Mouse (Mus musculus): ENCODE data around the gene Gm21970. TPM values are rescaled to one million over a fixed set of nuclear protein-coding genes. Genes with fewer than 3 reads are reported as not detected.

Gene Gm21970
- polyA plus RNA-seq, 1 experiment from 2014 or later = not detected

GRCm38 (mm10) chr16:91376701-91377100 is 14.8 kb upstream of the Gm21970 start:
- WGBS = 92% methylated on average over 10 of the region's 10 CpGs
- Histone ChIP-seq H3K9me3 (no peaks in the 10 kb centered on the region), H3K4me1 (peaks cover 16% of the 10 kb centered on the region), H3K27me3 (replicated peaks) (no peaks in the 10 kb centered on the region), H3K4me3 (no peak overlapping the region), H3K27ac (no peak overlapping the region), H3K9ac (no peak overlapping the region), H3K36me3 (peaks cover 1% of the 10 kb centered on the region; the same call in 1 of the 2 replicates), H3K4me2 (replicated peaks) (no peak overlapping the region)
- ATAC-seq (ENCODE audit: low FRiP score, low read depth) = no peak

- no peak for ATAC-seq (ENCODE audit: low FRiP score, low read depth)
- no peak overlapping the region for H3K9ac ChIP-seq
- H3K27ac ChIP-seq = no peak overlapping the region
- H3K27me3 ChIP-seq (replicated peaks) = no peaks in the 10 kb centered on the region
- H3K4me3 ChIP-seq = no peak overlapping the region
- H3K9me3 ChIP-seq = no peaks in the 10 kb centered on the region
- H3K4me1 ChIP-seq = peaks cover 11% of the 10 kb centered on the region
- 60% methylated on average over 17 of the region's 17 CpGs for WGBS
- H3K36me3 ChIP-seq = peaks cover 4% of the 10 kb centered on the region; the same call in 1 of the 2 replicates
- no peak overlapping the region for H3K4me2 ChIP-seq (replicated peaks)
Measured at GRCm38 (mm10) chr16:91378431-91378986, 13.0 kb upstream of the Gm21970 start.

GRCm38 (mm10) chr16:91378991-91379390 is 12.5 kb upstream of the Gm21970 start:
- Histone ChIP-seq H3K4me2 (replicated peaks) (no peak overlapping the region), H3K27ac (no peak overlapping the region)
- 24% methylated on average over 9 of the region's 9 CpGs for WGBS

GRCm38 (mm10) chr16:91379412-91379811 is 12.1 kb upstream of the Gm21970 start:
- H3K4me1 ChIP-seq = peaks cover 5% of the 10 kb centered on the region; the same call in 1 of the 2 replicates
- WGBS = 44% methylated on average over 3 of the region's 3 CpGs
- no peak overlapping the region for H3K9ac ChIP-seq
- H3K4me3 ChIP-seq = no peak overlapping the region
- peaks cover 8% of the 10 kb centered on the region; the same call in 1 of the 2 replicates for H3K36me3 ChIP-seq
- no peaks in the 10 kb centered on the region for H3K9me3 ChIP-seq
- ATAC-seq (ENCODE audit: low FRiP score, low read depth) = no peak
- no peak overlapping the region for H3K27ac ChIP-seq
- no peaks in the 10 kb centered on the region for H3K27me3 ChIP-seq (replicated peaks)
- no peak overlapping the region for H3K4me2 ChIP-seq (replicated peaks)

More at GRCm38 (mm10) chr16:91378991-91379390, 12.5 kb upstream of the Gm21970 start:
- H3K9me3 ChIP-seq = no peaks in the 10 kb centered on the region
- peaks cover 7% of the 10 kb centered on the region; the same call in 1 of the 2 replicates for H3K36me3 ChIP-seq
- peaks cover 6% of the 10 kb centered on the region; the same call in 1 of the 2 replicates for H3K4me1 ChIP-seq
- no peaks in the 10 kb centered on the region for H3K27me3 ChIP-seq (replicated peaks)
- ATAC-seq (ENCODE audit: low FRiP score, low read depth) = no peak
- H3K4me3 ChIP-seq = no peak overlapping the region
- H3K9ac ChIP-seq = no peak overlapping the region

GRCm38 (mm10) chr16:91380151-91380550 is 11.4 kb upstream of the Gm21970 start:
- Histone ChIP-seq H3K27me3 (replicated peaks) (no peaks in the 10 kb centered on the region), H3K4me2 (replicated peaks) (no peak overlapping the region), H3K9me3 (no peaks in the 10 kb centered on the region), H3K27ac (no peak overlapping the region), H3K4me1 (peaks cover 5% of the 10 kb centered on the region; the same call in 1 of the 2 replicates), H3K4me3 (no peak overlapping the region), H3K9ac (no peak overlapping the region), H3K36me3 (peaks cover 12% of the 10 kb centered on the region; the same call in 1 of the 2 replicates)
- 84% methylated on average over 5 of the region's 5 CpGs for WGBS
- ATAC-seq (ENCODE audit: low FRiP score, low read depth) = no peak

- WGBS = 88% methylated on average over 4 of the region's 4 CpGs
- H3K9ac ChIP-seq = no peak overlapping the region
Measured at GRCm38 (mm10) chr16:91381606-91382005, 9.9 kb upstream of the Gm21970 start.

GRCm38 (mm10) chr16:91382261-91382790 is 9.2 kb upstream of the Gm21970 start:
- H3K4me3 ChIP-seq = no peak overlapping the region
- H3K4me1 ChIP-seq = peaks cover 5% of the 10 kb centered on the region; the same call in 1 of the 2 replicates
- no peaks in the 10 kb centered on the region for H3K9me3 ChIP-seq
- WGBS = 93% methylated on average over 9 of the region's 9 CpGs
- no peak overlapping the region for H3K9ac ChIP-seq
- no peak for ATAC-seq (ENCODE audit: low FRiP score, low read depth)
- peaks cover 23% of the 10 kb centered on the region for H3K36me3 ChIP-seq
- H3K27ac ChIP-seq = no peak overlapping the region
- no peak overlapping the region for H3K4me2 ChIP-seq (replicated peaks)
- H3K27me3 ChIP-seq (replicated peaks) = no peaks in the 10 kb centered on the region

More at GRCm38 (mm10) chr16:91381606-91382005, 9.9 kb upstream of the Gm21970 start:
- Histone ChIP-seq H3K4me2 (replicated peaks) (no peak overlapping the region), H3K27ac (no peak overlapping the region), H3K27me3 (replicated peaks) (no peaks in the 10 kb centered on the region), H3K4me3 (no peak overlapping the region), H3K36me3 (peaks cover 17% of the 10 kb centered on the region; the same call in 1 of the 2 replicates), H3K9me3 (no peaks in the 10 kb centered on the region), H3K4me1 (peaks cover 5% of the 10 kb centered on the region; the same call in 1 of the 2 replicates)
- ATAC-seq (ENCODE audit: low FRiP score, low read depth) = no peak

- WGBS = 86% methylated on average over 4 of the region's 4 CpGs
- H3K36me3 ChIP-seq = peaks cover 41% of the 10 kb centered on the region
- ATAC-seq (ENCODE audit: low FRiP score, low read depth) = no peak
Measured at GRCm38 (mm10) chr16:91384221-91384620, 7.3 kb upstream of the Gm21970 start.

GRCm38 (mm10) chr16:91385621-91386020 is 5.9 kb upstream of the Gm21970 start:
- 49% methylated on average over 10 of the region's 10 CpGs for WGBS

More at GRCm38 (mm10) chr16:91384221-91384620, 7.3 kb upstream of the Gm21970 start:
- no peak overlapping the region for H3K4me2 ChIP-seq (replicated peaks)
- H3K4me3 ChIP-seq = no peak overlapping the region
- no peaks in the 10 kb centered on the region for H3K27me3 ChIP-seq (replicated peaks)
- H3K9me3 ChIP-seq = no peaks in the 10 kb centered on the region
- no peaks in the 10 kb centered on the region for H3K4me1 ChIP-seq
- H3K27ac ChIP-seq = no peak overlapping the region
- H3K9ac ChIP-seq = no peak overlapping the region

GRCm38 (mm10) chr16:91386419-91387120 is 5.0 kb upstream of the Gm21970 start:
- no peak overlapping the region for H3K9ac ChIP-seq
- no peaks in the 10 kb centered on the region for H3K27me3 ChIP-seq (replicated peaks)
- H3K4me3 ChIP-seq = no peak overlapping the region
- no peak overlapping the region for H3K27ac ChIP-seq
- ATAC-seq (ENCODE audit: low FRiP score, low read depth) = no peak
- H3K9me3 ChIP-seq = no peaks in the 10 kb centered on the region
- H3K4me2 ChIP-seq (replicated peaks) = no peak overlapping the region
- H3K4me1 ChIP-seq = no peaks in the 10 kb centered on the region
- peaks cover 45% of the 10 kb centered on the region for H3K36me3 ChIP-seq
- WGBS = 92% methylated on average over 10 of the region's 10 CpGs

More at GRCm38 (mm10) chr16:91385621-91386020, 5.9 kb upstream of the Gm21970 start:
- no peaks in the 10 kb centered on the region for H3K27me3 ChIP-seq (replicated peaks)
- no peak overlapping the region for H3K27ac ChIP-seq
- H3K36me3 ChIP-seq = peaks cover 45% of the 10 kb centered on the region
- H3K9ac ChIP-seq = no peak overlapping the region
- H3K4me1 ChIP-seq = no peaks in the 10 kb centered on the region
- H3K4me3 ChIP-seq = no peak overlapping the region
- no peak overlapping the region for H3K4me2 ChIP-seq (replicated peaks)
- no peaks in the 10 kb centered on the region for H3K9me3 ChIP-seq
- no peak for ATAC-seq (ENCODE audit: low FRiP score, low read depth)

- no peaks in the 10 kb centered on the region for H3K27me3 ChIP-seq (replicated peaks)
- peaks cover 46% of the 10 kb centered on the region for H3K36me3 ChIP-seq
- no peaks in the 10 kb centered on the region for H3K9me3 ChIP-seq
- no peak overlapping the region for H3K4me2 ChIP-seq (replicated peaks)
- no peak overlapping the region for H3K4me3 ChIP-seq
- no peak overlapping the region for H3K27ac ChIP-seq
- H3K9ac ChIP-seq = no peak overlapping the region
- 91% methylated on average over 3 of the region's 3 CpGs for WGBS
- ATAC-seq (ENCODE audit: low FRiP score, low read depth) = no peak
- no peaks in the 10 kb centered on the region for H3K4me1 ChIP-seq
Measured at GRCm38 (mm10) chr16:91387121-91387486, 4.4 kb upstream of the Gm21970 start.

GRCm38 (mm10) chr16:91390100-91390499 is 1.4 kb upstream of the Gm21970 start:
- Histone ChIP-seq H3K9me3 (no peaks in the 10 kb centered on the region), H3K9ac (no peak overlapping the region), H3K27ac (no peak overlapping the region), H3K36me3 (peaks cover 66% of the 10 kb centered on the region), H3K4me1 (no peaks in the 10 kb centered on the region), H3K27me3 (replicated peaks) (no peaks in the 10 kb centered on the region), H3K4me2 (replicated peaks) (no peak overlapping the region), H3K4me3 (no peak overlapping the region)
- 91% methylated on average over 4 of the region's 4 CpGs for WGBS
- ATAC-seq (ENCODE audit: low FRiP score, low read depth) = no peak
